Mouse (Mus musculus): ENCODE results near the gene Lhx1. TPM values are rescaled to one million over a fixed set of nuclear protein-coding genes. Genes with fewer than 3 reads are reported as not detected.

Lhx1 gene
- total and polyA plus RNA-seq, 2 experiments from 2014 or later = not detected

GRCm38 (mm10) chr11:84562758-84563347 is 37.5 kb upstream of the Lhx1 start:
- Histone ChIP-seq H3K4me1 (ENCODE audit: control insufficient read depth, insufficient read depth) (no peaks in the 10 kb centered on the region), H3K9me3 (replicated peaks; ENCODE audit: control insufficient read depth, low read length) (no peaks in the 10 kb centered on the region), H3K4me2 (ENCODE audit: low read depth, low read length) (no peak overlapping the region), H3K9ac (replicated peaks; ENCODE audit: low read depth, low read length) (no peak overlapping the region), H3K4me3 (ENCODE audit: low read depth, low read length) (no peak overlapping the region), H3K36me3 (replicated peaks; ENCODE audit: control insufficient read depth, insufficient read depth, low read length) (no peaks in the 10 kb centered on the region), H3K27me3 (ENCODE audit: control insufficient read depth, insufficient read depth, low read length) (peaks cover 7% of the 10 kb centered on the region; the same call in 1 of the 2 replicates), H3K27ac (ENCODE audit: low read depth) (no peak overlapping the region)
- 23% methylated on average over 9 of the region's 9 CpGs for WGBS
- ATAC-seq (ENCODE audit: insufficient read depth, low read depth) (no peak), DNase-seq (ENCODE audit: low spot score) (no peak)
- TF ChIP-seq EP300 (IDR thresholded peaks at IDR 0.05; ENCODE audit: low read depth) (no peak), CTCF (IDR thresholded peaks at IDR 0.05; ENCODE audit: low read depth) (no peak)

GRCm38 (mm10) chr11:84561546-84561945 is 36.2 kb upstream of the Lhx1 start:
- DNase-seq (ENCODE audit: low spot score) (no peak), ATAC-seq (ENCODE audit: insufficient read depth, low read depth) (no peak)
- H3K9ac ChIP-seq (replicated peaks; ENCODE audit: low read depth, low read length) = no peak overlapping the region
- no peak overlapping the region for H3K27ac ChIP-seq (ENCODE audit: low read depth)
- H3K4me1 ChIP-seq (ENCODE audit: control insufficient read depth, insufficient read depth) = no peaks in the 10 kb centered on the region
- no peak overlapping the region for H3K4me2 ChIP-seq (ENCODE audit: low read depth, low read length)
- WGBS = 61% methylated on average over 5 of the region's 5 CpGs
- H3K36me3 ChIP-seq (replicated peaks; ENCODE audit: control insufficient read depth, insufficient read depth, low read length) = no peaks in the 10 kb centered on the region
- TF ChIP-seq CTCF (IDR thresholded peaks at IDR 0.05; ENCODE audit: low read depth) = no peak
- no peak for TF ChIP-seq EP300 (IDR thresholded peaks at IDR 0.05; ENCODE audit: low read depth)
- H3K4me3 ChIP-seq (ENCODE audit: low read depth, low read length) = no peak overlapping the region
- no peaks in the 10 kb centered on the region for H3K9me3 ChIP-seq (replicated peaks; ENCODE audit: control insufficient read depth, low read length)
- 0 out of 2 replicates have a peak, but pooled peaks cover 3% of the 10 kb centered on the region for H3K27me3 ChIP-seq (ENCODE audit: control insufficient read depth, insufficient read depth, low read length)

GRCm38 (mm10) chr11:84553821-84554450 is 28.6 kb upstream of the Lhx1 start:
- no peaks in the 10 kb centered on the region for H3K36me3 ChIP-seq (replicated peaks; ENCODE audit: control insufficient read depth, insufficient read depth, low read length)
- TF ChIP-seq EP300 (IDR thresholded peaks at IDR 0.05; ENCODE audit: low read depth) (no peak), CTCF (IDR thresholded peaks at IDR 0.05; ENCODE audit: low read depth) (no peak)
- WGBS = 72% methylated on average over 14 of the region's 14 CpGs
- H3K4me2 ChIP-seq (ENCODE audit: low read depth, low read length) = no peak overlapping the region
- no peak overlapping the region for H3K27ac ChIP-seq (ENCODE audit: low read depth)
- H3K4me3 ChIP-seq (ENCODE audit: low read depth, low read length) = no peak overlapping the region
- no peak overlapping the region for H3K9ac ChIP-seq (replicated peaks; ENCODE audit: low read depth, low read length)
- no peak for DNase-seq (ENCODE audit: low spot score)
- no peaks in the 10 kb centered on the region for H3K27me3 ChIP-seq (ENCODE audit: control insufficient read depth, insufficient read depth, low read length)
- ATAC-seq (ENCODE audit: insufficient read depth, low read depth) = no peak
- no peaks in the 10 kb centered on the region for H3K4me1 ChIP-seq (ENCODE audit: control insufficient read depth, insufficient read depth)
- H3K9me3 ChIP-seq (replicated peaks; ENCODE audit: control insufficient read depth, low read length) = no peaks in the 10 kb centered on the region

- no peak for DNase-seq (ENCODE audit: low spot score)
- no peak overlapping the region for H3K4me3 ChIP-seq (ENCODE audit: low read depth, low read length)
- no peak overlapping the region for H3K27ac ChIP-seq (ENCODE audit: low read depth)
- TF ChIP-seq EP300 (IDR thresholded peaks at IDR 0.05; ENCODE audit: low read depth) = no peak
- no peak for TF ChIP-seq CTCF (IDR thresholded peaks at IDR 0.05; ENCODE audit: low read depth)
- no peak overlapping the region for H3K4me2 ChIP-seq (ENCODE audit: low read depth, low read length)
- 0 out of 2 replicates have a peak, but pooled peaks cover 3% of the 10 kb centered on the region for H3K27me3 ChIP-seq (ENCODE audit: control insufficient read depth, insufficient read depth, low read length)
- H3K36me3 ChIP-seq (replicated peaks; ENCODE audit: control insufficient read depth, insufficient read depth, low read length) = no peaks in the 10 kb centered on the region
- no peaks in the 10 kb centered on the region for H3K4me1 ChIP-seq (ENCODE audit: control insufficient read depth, insufficient read depth)
- no peak overlapping the region for H3K9ac ChIP-seq (replicated peaks; ENCODE audit: low read depth, low read length)
- WGBS = 62% methylated on average over 4 of the region's 4 CpGs
- no peak for ATAC-seq (ENCODE audit: insufficient read depth, low read depth)
- no peaks in the 10 kb centered on the region for H3K9me3 ChIP-seq (replicated peaks; ENCODE audit: control insufficient read depth, low read length)
Observed at GRCm38 (mm10) chr11:84551296-84551695, 26.0 kb upstream of the Lhx1 start.

GRCm38 (mm10) chr11:84549258-84549791 is 24.0 kb upstream of the Lhx1 start:
- no peaks in the 10 kb centered on the region for H3K36me3 ChIP-seq (replicated peaks; ENCODE audit: control insufficient read depth, insufficient read depth, low read length)
- no peak overlapping the region for H3K4me3 ChIP-seq (ENCODE audit: low read depth, low read length)
- TF ChIP-seq EP300 (IDR thresholded peaks at IDR 0.05; ENCODE audit: low read depth) (no peak), CTCF (IDR thresholded peaks at IDR 0.05; ENCODE audit: low read depth) (no peak)
- H3K27ac ChIP-seq (ENCODE audit: low read depth) = no peak overlapping the region
- no peaks in the 10 kb centered on the region for H3K9me3 ChIP-seq (replicated peaks; ENCODE audit: control insufficient read depth, low read length)
- DNase-seq (ENCODE audit: low spot score) (no peak), ATAC-seq (ENCODE audit: insufficient read depth, low read depth) (no peak)
- 46% methylated on average over 6 of the region's 6 CpGs for WGBS
- 0 out of 2 replicates have a peak, but pooled peaks cover 3% of the 10 kb centered on the region for H3K27me3 ChIP-seq (ENCODE audit: control insufficient read depth, insufficient read depth, low read length)
- no peak overlapping the region for H3K4me2 ChIP-seq (ENCODE audit: low read depth, low read length)
- no peak overlapping the region for H3K9ac ChIP-seq (replicated peaks; ENCODE audit: low read depth, low read length)
- H3K4me1 ChIP-seq (ENCODE audit: control insufficient read depth, insufficient read depth) = no peaks in the 10 kb centered on the region
